Mouse (Mus musculus) olfactory bulb, adult 2 months (tissue): ENCODE measurements at regions not wholly inside any gene's neighbourhood (a gene's known extent, or its start where the extent isn't known, plus 50 kb on each side); places are given as distances from the start of the nearest gene placed in this dataset.

Source experiments
- CTCF ChIP-seq: fragments of 200-500 bp; IDR thresholded peaks from 2 replicates; pipeline ENCODE4 v1.5.1; 2012; ENCODE audit warnings: low read depth, mild to moderate bottlenecking, low read length, moderate library complexity; ENCODE audit not compliant: insufficient read depth
- POLR2A ChIP-seq: fragments of 200-500 bp; IDR thresholded peaks from 2 replicates; pipeline ENCODE4 v1.6.1; 2012; ENCODE audit warnings: mild to moderate bottlenecking, low read depth, low read length, moderate library complexity; ENCODE audit not compliant: insufficient read depth

DNA sequence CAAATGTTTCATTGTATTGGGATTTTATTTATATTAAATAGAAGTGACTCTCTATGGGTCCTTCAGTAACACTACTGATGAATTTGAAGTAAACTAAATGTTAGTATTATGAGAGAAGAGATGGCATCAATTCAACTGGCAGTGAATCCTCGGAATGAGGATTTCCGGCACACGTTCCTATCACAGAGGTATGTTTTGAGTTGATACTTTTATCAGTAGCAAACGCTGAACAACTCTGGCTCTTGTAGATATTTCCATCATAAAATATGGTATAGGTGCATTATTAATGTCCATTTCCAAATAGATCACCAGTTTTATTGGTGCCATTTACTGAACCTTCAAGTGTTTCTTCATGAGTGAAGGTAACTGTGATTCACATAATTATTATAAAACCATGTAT, 123.7 kb upstream of the Syt1 start:
- TF ChIP-seq CTCF (no peak), POLR2A (no peak)
